Mouse (Mus musculus) embryonic facial prominence, embryonic 11.5 days (tissue): ENCODE results near the gene Flywch2. TPM values are rescaled to one million over a fixed set of nuclear protein-coding genes. Genes with fewer than 3 reads are reported as not detected.

ENCODE experiments used
- ATAC-seq: fragments of 200-750 bp; cut with Nextera tagmentation; replicated peaks from 2 replicates; pipeline ENCODE4 v1.8.0; 2017; ENCODE audit warnings: low read depth; ENCODE audit not compliant: insufficient number of reproducible peaks, low FRiP score, low TSS enrichment
- DNase-seq: peaks from one replicate; pipeline ENCODE4 v3.0.0-alpha.2; 2015; ENCODE audit warnings: low spot score
- H3K27ac ChIP-seq: fragments of 300-500 bp; sonication (generic); replicated peaks from 2 replicates; pipeline ENCODE4 v1.5.1; 2014; ENCODE audit warnings: mild to moderate bottlenecking, low read depth, low read length, control low read depth
- H3K27me3 ChIP-seq: fragments of 300-500 bp; sonication (generic); 2 replicates; pipeline ENCODE4 v1.6.1; 2014; ENCODE audit warnings: mild to moderate bottlenecking, low read length, moderate library complexity, mixed read lengths; ENCODE audit not compliant: control insufficient read depth, insufficient read depth
- H3K36me3 ChIP-seq: fragments of 300-500 bp; sonication (generic); replicated peaks from 2 replicates; pipeline ENCODE4 v1.6.1; 2014; ENCODE audit warnings: low read depth, mild to moderate bottlenecking, low read length, moderate library complexity, mixed read lengths; ENCODE audit not compliant: control insufficient read depth, insufficient read depth
- H3K4me1 ChIP-seq: fragments of 300-500 bp; sonication (generic); 2 replicates; pipeline ENCODE4 v1.6.1; 2014; ENCODE audit warnings: low read length, mixed read lengths; ENCODE audit not compliant: control insufficient read depth, insufficient read depth
- H3K4me2 ChIP-seq: fragments of 300-500 bp; sonication (generic); 2 replicates; pipeline ENCODE4 v1.6.1; 2014; ENCODE audit warnings: low read depth, mild to moderate bottlenecking, control low read depth, low read length, moderate library complexity
- H3K4me3 ChIP-seq: fragments of 300-500 bp; sonication (generic); 2 replicates; pipeline ENCODE4 v1.5.1; 2014; ENCODE audit warnings: low read depth, low read length, control low read depth
- H3K9ac ChIP-seq: fragments of 300-500 bp; sonication (generic); replicated peaks from 2 replicates; pipeline ENCODE4 v1.6.1; 2014; ENCODE audit warnings: mild to moderate bottlenecking, control low read depth, low read length
- H3K9me3 ChIP-seq: fragments of 300-500 bp; sonication (generic); replicated peaks from 2 replicates; pipeline ENCODE4 v1.6.1; 2016; ENCODE audit warnings: mild to moderate bottlenecking, low read length, inconsistent platforms, mixed read lengths; ENCODE audit not compliant: control insufficient read depth
- WGBS: fragments of 180-500 bp; shearing (Covaris S2); extraction: QIAGEN DNeasy Blood & Tissue Kit; methylation state at CpG from one replicate; pipeline ENCODE4 v1.1.7; 2014; 5-methylcytosine and 5-hydroxymethylcytosine counted together
- polyA plus RNA-seq: library from polyadenylated mRNA; unstranded; fragments of >200 nt; fragmentation: Nextera tagmentation; extraction: Ambion mirVana; gene quantifications from 2 replicates; pipeline ENCODE4 v1.2.1, GENCODE M21; 2014

Flywch2 gene
- polyA plus RNA-seq, 1 experiment from 2014 or later = 35.4 TPM

- H3K9me3 ChIP-seq = no peaks in the 10 kb centered on the region
- H3K4me3 ChIP-seq = peak overlapping the region; percentile 34
- H3K4me2 ChIP-seq = peak overlapping the region; percentile 57
- DNase-seq = peak; percentile 8
- H3K27me3 ChIP-seq = no peaks in the 10 kb centered on the region
- H3K36me3 ChIP-seq = no peaks in the 10 kb centered on the region
- no peaks in the 10 kb centered on the region for H3K4me1 ChIP-seq
- peak overlapping the region; percentile 68 for H3K9ac ChIP-seq
- no peak for ATAC-seq
- peak overlapping the region; percentile 87; the same call in 1 of the 2 replicates for H3K27ac ChIP-seq
- WGBS = 11% methylated on average over 8 of the region's 8 CpGs
Observed at GRCm38 (mm10) chr17:23789749-23790268, 3.9 kb upstream of the Flywch2 start.

DNA sequence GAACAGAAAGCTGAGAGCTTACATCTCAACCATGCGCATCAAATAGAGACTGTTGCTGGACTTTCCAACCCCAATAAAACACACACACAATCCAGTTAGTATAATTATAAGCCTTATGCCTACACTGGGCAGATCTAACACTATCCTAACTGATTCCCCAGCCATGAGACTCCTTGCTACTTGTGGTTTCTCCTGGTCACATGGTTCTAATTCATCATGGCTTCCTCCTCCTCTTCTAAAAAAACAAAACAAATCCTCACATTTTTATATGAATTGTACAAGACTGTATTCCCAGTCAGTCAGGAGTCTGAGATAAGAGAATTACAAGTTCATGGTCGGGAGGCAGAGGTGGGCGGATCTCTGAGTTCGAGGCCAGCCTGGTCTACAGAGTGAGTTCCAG lies 3.1 kb upstream of the Flywch2 start:
- no peak overlapping the region for H3K9ac ChIP-seq
- no peaks in the 10 kb centered on the region for H3K27me3 ChIP-seq
- WGBS = 90% methylated on average over 4 of the region's 4 CpGs
- no peaks in the 10 kb centered on the region for H3K4me1 ChIP-seq
- H3K9me3 ChIP-seq = no peaks in the 10 kb centered on the region
- H3K4me2 ChIP-seq = no peak overlapping the region
- DNase-seq (no peak), ATAC-seq (no peak)
- no peak overlapping the region for H3K4me3 ChIP-seq
- H3K27ac ChIP-seq = no peak overlapping the region
- no peaks in the 10 kb centered on the region for H3K36me3 ChIP-seq

DNA sequence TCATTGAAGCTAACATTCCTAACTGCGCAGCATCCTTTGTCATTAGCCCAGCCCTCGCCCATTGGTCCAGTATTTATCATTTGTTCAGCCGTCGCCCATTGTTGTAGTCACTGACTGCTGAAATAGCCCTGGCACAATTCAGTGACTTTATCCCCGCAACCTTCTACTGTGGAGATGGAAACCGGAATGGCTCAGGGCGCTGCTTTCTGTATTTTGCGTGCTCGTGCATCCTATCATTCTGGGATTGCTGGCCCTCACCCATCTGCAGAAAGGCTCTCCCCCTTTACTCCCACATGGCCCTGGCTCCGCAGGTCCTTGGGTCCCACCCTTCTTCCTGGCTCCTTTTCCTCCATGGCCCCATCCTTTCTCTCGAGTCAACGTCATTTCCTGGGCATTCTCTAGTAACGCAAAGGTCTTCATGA lies 640 bp upstream of the Flywch2 start:
- H3K9me3 ChIP-seq = no peaks in the 10 kb centered on the region
- no peaks in the 10 kb centered on the region for H3K4me1 ChIP-seq
- H3K4me3 ChIP-seq = peak overlapping the region; percentile 62
- peak; percentile 53 for DNase-seq
- no peaks in the 10 kb centered on the region for H3K36me3 ChIP-seq
- H3K9ac ChIP-seq = peak overlapping the region; percentile 33
- WGBS = 16% methylated on average over 13 of the region's 13 CpGs
- ATAC-seq = no peak
- H3K27ac ChIP-seq = no peak overlapping the region
- H3K4me2 ChIP-seq = peak overlapping the region; percentile 81
- no peaks in the 10 kb centered on the region for H3K27me3 ChIP-seq

DNA sequence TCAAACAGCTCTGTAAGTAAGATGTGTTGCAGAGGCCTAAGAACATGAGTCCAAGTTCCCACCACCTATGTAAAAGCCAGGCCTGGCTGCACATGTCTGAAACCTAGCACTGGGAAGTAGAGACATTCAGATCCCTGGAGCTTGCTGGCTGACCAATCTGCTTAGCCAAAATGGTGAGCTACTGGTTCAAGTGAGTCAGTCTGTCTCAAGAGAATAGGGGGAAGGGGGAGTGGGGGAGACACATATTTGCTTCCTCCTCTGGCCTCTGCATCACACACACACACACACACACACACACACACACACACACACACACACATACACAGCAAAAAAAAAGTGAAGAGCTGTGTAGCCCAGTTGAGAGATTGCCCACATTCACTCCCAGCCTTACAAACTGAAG lies 2.5 kb downstream of the Flywch2 start:
- H3K27me3 ChIP-seq = no peaks in the 10 kb centered on the region
- DNase-seq (no peak), ATAC-seq (no peak)
- no peaks in the 10 kb centered on the region for H3K4me1 ChIP-seq
- H3K27ac ChIP-seq = no peak overlapping the region
- H3K9me3 ChIP-seq = no peaks in the 10 kb centered on the region
- H3K4me3 ChIP-seq = no peak overlapping the region
- no peak overlapping the region for H3K4me2 ChIP-seq
- no peak overlapping the region for H3K9ac ChIP-seq
- no peaks in the 10 kb centered on the region for H3K36me3 ChIP-seq

GRCm38 (mm10) chr17:23778447-23778846 lies 7.4 kb downstream of the Flywch2 start:
- DNase-seq (no peak), ATAC-seq (no peak)
- 50% methylated on average over 2 of the region's 2 CpGs for WGBS
- H3K36me3 ChIP-seq = no peaks in the 10 kb centered on the region
- no peak overlapping the region for H3K4me3 ChIP-seq
- no peak overlapping the region for H3K4me2 ChIP-seq
- no peaks in the 10 kb centered on the region for H3K27me3 ChIP-seq
- H3K4me1 ChIP-seq = no peaks in the 10 kb centered on the region
- H3K27ac ChIP-seq = no peak overlapping the region
- H3K9ac ChIP-seq = no peak overlapping the region
- no peaks in the 10 kb centered on the region for H3K9me3 ChIP-seq

DNA sequence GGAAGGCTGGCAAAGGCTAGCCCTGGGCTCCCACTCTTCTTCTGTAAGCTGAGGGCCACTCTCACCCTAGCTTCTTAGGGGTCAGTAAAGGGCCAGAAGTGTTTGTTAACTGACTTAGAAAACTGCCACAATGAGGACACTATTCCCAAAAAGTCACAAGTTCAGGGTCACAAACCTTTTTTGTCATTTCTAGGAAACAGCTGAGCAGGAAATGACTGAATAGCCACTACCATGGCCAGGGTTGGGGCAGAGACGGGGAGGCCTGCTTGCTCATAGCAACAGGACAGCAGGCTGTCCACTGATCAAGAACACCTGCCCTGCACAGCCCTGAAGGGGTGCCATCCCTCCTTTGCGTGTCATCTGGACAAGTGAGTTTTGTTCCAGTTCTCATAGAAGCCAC lies 8.7 kb downstream of the Flywch2 start:
- ATAC-seq = no peak
- 75% methylated on average over 2 of the region's 2 CpGs for WGBS

DNA sequence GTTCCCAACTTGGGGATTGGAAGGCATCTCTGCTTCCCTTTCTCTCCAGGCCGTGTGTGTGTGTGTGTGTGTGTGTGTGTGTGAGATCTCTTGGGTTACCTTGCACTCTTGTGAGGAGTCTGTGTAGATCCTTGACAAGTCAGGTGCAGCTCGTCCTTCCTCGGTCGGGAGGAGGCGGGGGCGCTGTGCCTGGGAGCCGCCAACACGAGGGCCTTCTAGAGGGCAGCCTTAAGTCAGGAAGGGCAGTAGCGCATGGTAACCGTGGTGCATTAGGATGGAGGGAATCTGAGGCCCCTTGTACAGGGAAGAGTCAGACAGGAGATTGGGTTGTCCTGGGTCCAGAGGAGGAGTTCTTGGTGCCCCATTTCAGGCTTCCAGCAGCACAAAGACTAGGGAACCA lies 9.7 kb downstream of the Flywch2 start:
- no peaks in the 10 kb centered on the region for H3K9me3 ChIP-seq
- H3K27ac ChIP-seq = no peak overlapping the region
- ATAC-seq = no peak
- WGBS = 80% methylated on average over 10 of the region's 10 CpGs
- H3K9ac ChIP-seq = no peak overlapping the region
- H3K27me3 ChIP-seq = no peaks in the 10 kb centered on the region
- H3K4me3 ChIP-seq = no peak overlapping the region
- no peaks in the 10 kb centered on the region for H3K4me1 ChIP-seq
- no peaks in the 10 kb centered on the region for H3K36me3 ChIP-seq
- no peak overlapping the region for H3K4me2 ChIP-seq
- no peak for DNase-seq

More for the DNA sequence above, 8.7 kb downstream of the Flywch2 start:
- Histone ChIP-seq H3K36me3 (no peaks in the 10 kb centered on the region), H3K9ac (no peak overlapping the region), H3K9me3 (no peaks in the 10 kb centered on the region), H3K27ac (no peak overlapping the region), H3K4me1 (no peaks in the 10 kb centered on the region), H3K4me2 (no peak overlapping the region), H3K27me3 (no peaks in the 10 kb centered on the region), H3K4me3 (no peak overlapping the region)
- no peak for DNase-seq

- WGBS = 6% methylated on average over 12 of the region's 12 CpGs
- Histone ChIP-seq H3K9me3 (no peaks in the 10 kb centered on the region), H3K4me2 (no peak overlapping the region), H3K4me3 (no peak overlapping the region), H3K4me1 (no peaks in the 10 kb centered on the region), H3K36me3 (no peaks in the 10 kb centered on the region), H3K27me3 (no peaks in the 10 kb centered on the region), H3K27ac (no peak overlapping the region), H3K9ac (no peak overlapping the region)
- DNase-seq (peak; percentile 88), ATAC-seq (no peak)
Observed at GRCm38 (mm10) chr17:23774090-23774489, 11.8 kb downstream of the Flywch2 start.
